Mouse (Mus musculus) liver, postnatal 0 days (tissue): ENCODE measurements around the gene Pde4a. TPM values are rescaled to one million over a fixed set of nuclear protein-coding genes. Genes with fewer than 3 reads are reported as not detected.
"Not testable (repeated sequence)": the region's sequence is repeated elsewhere in the genome, so short reads cannot be mapped to it uniquely, and the experiment has no call there.

Experiments
- ATAC-seq: fragments of 200-750 bp; cut with Nextera tagmentation; 2 replicates; pipeline ENCODE4 v1.8.0; 2017; ENCODE audit warnings: mild to moderate bottlenecking, moderate library complexity
- DNase-seq: peaks from one replicate; pipeline ENCODE4 v3.0.0-alpha.2; 2016
- H3K27ac ChIP-seq: fragments of 300-500 bp; sonication (generic); 2 replicates; pipeline ENCODE4 v1.5.1; 2014; ENCODE audit warnings: antibody characterized with exemption, moderate library complexity, mild to moderate bottlenecking, low read depth
- H3K27me3 ChIP-seq: fragments of 300-500 bp; sonication (generic); 2 replicates; pipeline ENCODE4 v1.6.1; 2014; ENCODE audit warnings: low read length, control low read depth, mixed read lengths; ENCODE audit not compliant: insufficient read depth
- H3K36me3 ChIP-seq: fragments of 300-500 bp; sonication (generic); replicated peaks from 2 replicates; pipeline ENCODE4 v1.6.1; 2014; ENCODE audit warnings: mild to moderate bottlenecking, control low read depth, low read length, moderate library complexity, mixed read lengths; ENCODE audit not compliant: insufficient read depth
- H3K4me1 ChIP-seq: fragments of 300-500 bp; sonication (generic); 2 replicates; pipeline ENCODE4 v1.6.1; 2014; ENCODE audit warnings: antibody characterized with exemption, mild to moderate bottlenecking, control low read depth; ENCODE audit not compliant: insufficient read depth
- H3K4me2 ChIP-seq: fragments of 300-500 bp; sonication (generic); 2 replicates; pipeline ENCODE4 v1.6.1; 2014; ENCODE audit warnings: low read depth, mild to moderate bottlenecking, low read length, moderate library complexity, mixed read lengths
- H3K4me3 ChIP-seq: fragments of 300-500 bp; sonication (generic); 2 replicates; pipeline ENCODE4 v1.5.1; 2014; ENCODE audit warnings: low read depth, low read length
- H3K9ac ChIP-seq: fragments of 300-500 bp; sonication (generic); replicated peaks from 2 replicates; pipeline ENCODE4 v1.6.1; 2014; ENCODE audit warnings: mild to moderate bottlenecking, moderate library complexity
- H3K9me3 ChIP-seq: fragments of 300-500 bp; sonication (generic); 2 replicates; pipeline ENCODE4 v1.6.1; 2016; ENCODE audit warnings: mild to moderate bottlenecking, control low read depth, low read length, mixed read lengths
- CTCF ChIP-seq: sonication (generic); IDR thresholded peaks from 2 replicates; pipeline ENCODE4 v1.5.1; 2016; ENCODE audit warnings: antibody characterized with exemption, low read depth
- EP300 ChIP-seq: IDR thresholded peaks from 2 replicates; pipeline ENCODE4 v1.6.1; 2016; ENCODE audit warnings: antibody characterized with exemption, low read depth, mild to moderate bottlenecking
- WGBS: fragments of 180-500 bp; shearing (Covaris S2); extraction: QIAGEN DNeasy Blood & Tissue Kit; methylation state at CpG from one replicate; pipeline ENCODE4 v1.1.7; 2014; ENCODE audit not compliant: insufficient replicate concordance; 5-methylcytosine and 5-hydroxymethylcytosine counted together
- polyA plus RNA-seq: library from polyadenylated mRNA; unstranded; fragments of >200 nt; fragmentation: Nextera tagmentation; extraction: Ambion mirVana; gene quantifications from 2 replicates; pipeline ENCODE4 v1.2.1, GENCODE M21; 2015

Gene Pde4a
- polyA plus RNA-seq, 1 experiment from 2014 or later: 1.5 TPM

DNA sequence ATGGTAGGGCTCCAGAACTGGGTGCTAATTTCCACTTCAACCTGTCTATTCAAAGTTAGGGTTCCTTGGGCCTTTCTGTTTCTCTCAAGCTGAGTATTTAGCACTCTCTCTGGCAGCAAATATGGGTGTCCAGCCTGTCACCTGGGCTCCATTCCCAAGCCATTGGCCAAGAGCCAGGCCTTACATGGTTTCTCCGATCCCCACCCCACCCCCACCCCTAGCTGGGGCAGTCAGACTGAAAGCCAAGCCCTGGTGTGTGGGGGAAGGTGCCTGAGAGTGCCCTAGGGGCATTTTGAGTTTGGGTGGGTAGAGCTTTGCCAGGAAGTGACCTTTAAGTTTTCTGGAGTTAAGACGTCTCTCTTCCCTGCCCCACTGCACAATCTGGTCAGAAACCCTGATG, 19.2 kb downstream of the Pde4a start:
- peak overlapping the region; percentile 76 for H3K4me2 ChIP-seq
- peaks cover 35% of the 10 kb centered on the region for H3K4me1 ChIP-seq
- no peaks in the 10 kb centered on the region for H3K9me3 ChIP-seq
- ATAC-seq (no peak; the same call in 1 of the 2 replicates), DNase-seq (peak; percentile 61)
- H3K27me3 ChIP-seq: no peaks in the 10 kb centered on the region
- H3K27ac ChIP-seq: no peak overlapping the region
- 50% methylated on average over 2 of the region's 2 CpGs for WGBS
- TF ChIP-seq CTCF (no peak), EP300 (no peak)
- H3K4me3 ChIP-seq: peak overlapping the region; percentile 55; the same call in 1 of the 2 replicates
- H3K9ac ChIP-seq: no peak overlapping the region
- no peaks in the 10 kb centered on the region for H3K36me3 ChIP-seq

DNA sequence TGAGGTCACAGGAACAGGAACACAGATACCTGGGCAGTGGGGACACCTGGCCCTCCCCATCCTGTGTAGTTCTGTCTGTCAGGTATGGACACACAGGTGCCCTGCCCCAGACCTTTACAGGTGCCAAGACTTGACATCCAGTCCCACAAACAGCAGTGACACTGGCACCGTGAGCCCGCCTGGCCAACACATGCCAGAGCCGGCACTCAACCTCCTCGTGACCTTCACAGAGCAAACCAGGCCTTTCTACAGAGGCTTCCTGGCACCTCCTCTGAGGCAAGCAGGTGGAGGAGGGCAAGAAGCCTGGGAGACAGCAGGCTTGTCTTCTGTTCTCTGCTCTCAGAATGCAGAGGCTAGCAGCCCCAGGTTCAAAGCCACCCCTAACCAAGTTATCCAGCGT, 19.9 kb downstream of the Pde4a start:
- Histone ChIP-seq H3K27me3 (no peaks in the 10 kb centered on the region), H3K9me3 (no peaks in the 10 kb centered on the region), H3K36me3 (no peaks in the 10 kb centered on the region), H3K9ac (no peak overlapping the region), H3K4me3 (no peak overlapping the region), H3K4me2 (no peak overlapping the region), H3K27ac (no peak overlapping the region), H3K4me1 (peaks cover 35% of the 10 kb centered on the region)
- no peak for ATAC-seq
- 86% methylated on average over 5 of the region's 5 CpGs for WGBS
- no peak for DNase-seq
- TF ChIP-seq EP300: no peak
- TF ChIP-seq CTCF: no peak

- WGBS: 42% methylated on average over 7 of the region's 7 CpGs
- TF ChIP-seq CTCF (peak; percentile 44), EP300 (no peak)
- Histone ChIP-seq H3K4me1 (peaks cover 12% of the 10 kb centered on the region), H3K9me3 (no peaks in the 10 kb centered on the region), H3K9ac (no peak overlapping the region), H3K4me2 (no peak overlapping the region), H3K27ac (no peak overlapping the region), H3K27me3 (no peaks in the 10 kb centered on the region), H3K36me3 (peaks cover 11% of the 10 kb centered on the region), H3K4me3 (no peak overlapping the region)
- ATAC-seq (no peak), DNase-seq (no peak)
These were observed 24.4 kb downstream of the Pde4a start for GRCm38 (mm10) chr9:21189905-21190304.

DNA sequence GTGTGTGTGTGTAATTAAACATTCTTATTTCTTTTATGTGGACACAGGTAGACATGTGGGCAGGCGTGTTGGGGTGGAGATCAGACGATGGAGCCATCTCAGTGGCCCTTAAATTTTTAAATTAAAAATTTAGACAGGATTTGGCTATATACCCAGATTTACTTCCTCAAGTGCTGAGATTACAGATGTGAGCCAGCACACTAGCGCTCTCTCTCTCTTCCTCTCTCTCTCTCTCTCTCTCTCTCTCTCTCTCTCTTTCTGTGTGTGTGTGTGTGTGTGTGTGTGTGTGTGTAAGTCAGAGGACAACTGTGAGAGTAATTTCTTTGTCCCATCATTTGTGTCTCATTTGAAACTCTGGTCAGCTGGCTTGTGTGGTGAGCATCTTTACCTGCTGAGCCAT, 25.2 kb downstream of the Pde4a start:
- Histone ChIP-seq H3K4me2 (no peak overlapping the region), H3K9ac (no peak overlapping the region), H3K27me3 (no peaks in the 10 kb centered on the region), H3K4me1 (peaks cover 8% of the 10 kb centered on the region), H3K36me3 (peaks cover 11% of the 10 kb centered on the region), H3K9me3 (no peaks in the 10 kb centered on the region), H3K27ac (no peak overlapping the region), H3K4me3 (no peak overlapping the region)
- no peak for TF ChIP-seq EP300
- no peak for DNase-seq
- WGBS: 82% methylated on average over 3 of the region's 3 CpGs
- no peak for ATAC-seq

DNA sequence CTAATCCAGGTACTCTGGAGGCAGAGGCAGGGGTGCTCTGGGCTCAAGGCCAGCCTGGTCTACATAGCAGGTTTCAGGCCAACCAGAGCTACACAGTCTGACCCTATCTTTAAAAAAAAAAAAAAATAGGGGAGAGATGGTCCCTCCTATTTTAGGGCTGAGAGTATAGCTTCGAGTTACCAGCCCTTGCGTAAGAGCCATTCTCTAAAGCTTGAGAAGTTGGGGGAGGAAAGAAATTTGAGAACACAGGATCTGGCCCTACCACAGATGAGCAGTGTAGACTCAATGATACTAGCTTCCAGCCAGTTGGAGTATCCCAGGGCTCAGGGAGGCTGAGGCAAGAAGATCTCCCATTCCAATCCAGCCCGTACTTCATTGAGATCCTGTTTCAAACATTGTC, 28.3 kb downstream of the Pde4a start:
- no peaks in the 10 kb centered on the region for H3K9me3 ChIP-seq
- TF ChIP-seq CTCF: no peak
- TF ChIP-seq EP300: no peak
- DNase-seq (no peak), ATAC-seq (no peak)
- 69% methylated on average over 3 of the region's 3 CpGs for WGBS
- H3K4me2 ChIP-seq: no peak overlapping the region
- no peak overlapping the region for H3K9ac ChIP-seq
- no peaks in the 10 kb centered on the region for H3K27me3 ChIP-seq
- H3K4me1 ChIP-seq: no peaks in the 10 kb centered on the region
- H3K27ac ChIP-seq: no peak overlapping the region
- H3K36me3 ChIP-seq: peaks cover 13% of the 10 kb centered on the region
- no peak overlapping the region for H3K4me3 ChIP-seq

DNA sequence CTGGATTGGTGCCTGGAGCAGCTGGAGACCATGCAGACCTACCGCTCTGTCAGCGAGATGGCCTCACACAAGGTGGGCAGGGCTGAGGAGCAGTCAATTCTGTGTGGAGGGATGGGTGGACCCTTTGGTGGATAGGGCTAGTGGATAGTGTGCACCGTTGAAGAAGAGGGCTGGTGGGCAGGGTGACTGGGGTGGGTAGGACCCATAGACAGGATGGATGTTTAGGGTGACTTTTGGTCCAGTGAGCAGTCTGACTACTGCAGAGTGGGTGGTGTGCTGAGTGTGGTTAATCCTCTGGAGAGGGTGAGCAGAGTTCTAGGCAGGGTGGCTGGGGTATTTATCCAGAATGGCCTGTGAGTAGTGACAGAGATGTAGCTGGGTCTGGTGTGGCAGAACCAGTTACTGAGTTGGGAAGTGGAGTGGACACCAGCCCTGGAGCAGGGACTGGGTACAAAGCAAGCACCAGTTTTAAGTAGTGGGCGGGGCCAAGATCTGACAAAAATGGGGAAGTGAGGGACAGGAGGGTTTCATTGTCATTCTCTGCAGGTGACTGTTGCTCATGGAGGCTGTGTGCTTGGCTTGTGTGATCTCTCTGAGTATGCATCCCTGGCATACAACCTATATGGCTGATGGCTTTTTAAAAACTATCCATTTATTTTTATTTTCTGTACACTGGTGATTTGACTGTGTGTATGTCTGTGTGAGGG, 29.4 kb downstream of the Pde4a start:
- 85% methylated on average over 4 of the region's 4 CpGs for WGBS
- DNase-seq: peak; percentile 40
- ATAC-seq: no peak

DNA sequence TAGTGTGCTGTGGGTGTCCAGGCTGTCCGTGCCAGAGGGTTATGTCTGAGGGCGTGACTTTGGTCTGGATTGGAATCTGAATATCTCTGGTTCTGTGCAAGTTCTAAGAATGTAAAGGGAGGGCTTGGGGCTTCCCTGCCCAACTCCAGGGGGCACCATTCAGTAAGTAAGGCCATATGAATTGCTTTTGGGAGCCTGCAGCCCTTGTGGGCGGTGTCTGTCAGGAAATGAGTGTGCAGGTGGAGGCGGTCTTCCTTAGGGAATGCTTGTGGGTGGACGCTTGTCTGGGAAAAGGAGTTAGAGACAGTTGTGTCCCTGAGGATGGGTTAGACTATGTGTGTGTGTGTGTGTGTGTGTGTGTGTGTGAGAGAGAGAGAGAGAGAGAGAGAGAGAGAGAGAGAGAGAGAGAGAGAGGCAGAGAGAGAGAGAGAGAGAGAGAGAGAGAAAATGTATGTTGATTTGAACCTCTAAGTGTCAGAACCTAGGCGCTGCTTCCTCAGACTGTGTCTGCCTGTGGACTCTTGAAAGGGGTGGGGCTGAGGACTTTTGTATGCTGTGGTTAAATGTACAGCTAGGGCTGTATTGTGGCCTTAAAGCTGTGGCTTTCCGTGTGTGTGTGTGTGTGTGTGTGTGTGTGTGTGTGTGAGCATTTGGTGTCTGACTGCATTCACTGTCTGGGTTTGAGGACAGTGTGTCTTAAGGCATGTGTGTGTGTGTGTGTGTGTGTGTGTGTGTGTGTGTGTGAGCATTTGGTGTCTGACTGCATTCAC, 30.4 kb downstream of the Pde4a start:
- DNase-seq, H3K27me3 ChIP-seq, ATAC-seq, H3K9ac ChIP-seq, H3K4me1 ChIP-seq, H3K27ac ChIP-seq, H3K4me2 ChIP-seq, H3K4me3 ChIP-seq, H3K9me3 ChIP-seq: not testable (repeated sequence)
- H3K36me3 ChIP-seq: peaks cover 13% of the 10 kb centered on the region
- 62% methylated on average over 7 of the region's 7 CpGs for WGBS

More for the DNA sequence above, 29.4 kb downstream of the Pde4a start:
- Histone ChIP-seq H3K4me3 (no peak overlapping the region), H3K4me1 (no peaks in the 10 kb centered on the region), H3K9me3 (no peaks in the 10 kb centered on the region), H3K36me3 (peaks cover 13% of the 10 kb centered on the region), H3K9ac (no peak overlapping the region), H3K27ac (no peak overlapping the region), H3K4me2 (no peak overlapping the region), H3K27me3 (no peaks in the 10 kb centered on the region)
- TF ChIP-seq EP300: no peak
- no peak for TF ChIP-seq CTCF
